Mouse (Mus musculus) kidney, postnatal 10 days (tissue): ENCODE data around the gene Ccer2.

Source experiments
- DNase-seq: peaks from one replicate; pipeline ENCODE4 v3.0.0; 2021; ENCODE audit warnings: mixed read lengths

Ccer2 gene

GRCm38 (mm10) chr7:28756079-28756478 lies at the start of gene Ccer2:
Gene Ccer2 (plus strand): TSS chr7:28756174.
- no peak for DNase-seq

- no peak for DNase-seq
Measured at GRCm38 (mm10) chr7:28709454-28709853, 46.5 kb upstream of the Ccer2 start.

- DNase-seq, result no peak
Measured at GRCm38 (mm10) chr7:28710962-28711361, 45.0 kb upstream of the Ccer2 start.

- no peak for DNase-seq
Measured at GRCm38 (mm10) chr7:28714667-28715066, 41.3 kb upstream of the Ccer2 start.

GRCm38 (mm10) chr7:28715598-28715997 lies 40.4 kb upstream of the Ccer2 start:
- DNase-seq, result no peak

GRCm38 (mm10) chr7:28716590-28717281 lies 39.2 kb upstream of the Ccer2 start, which contains the start of gene Fbxo17:
Gene Fbxo17 (plus strand): TSS chr7:28716804.
- peak; percentile 75 for DNase-seq

GRCm38 (mm10) chr7:28717726-28718125 lies 38.2 kb upstream of the Ccer2 start:
- no peak for DNase-seq

- no peak for DNase-seq
Measured at GRCm38 (mm10) chr7:28719159-28719558, 36.8 kb upstream of the Ccer2 start.

GRCm38 (mm10) chr7:28719650-28720049 lies 36.3 kb upstream of the Ccer2 start:
- DNase-seq, result no peak

- DNase-seq, result no peak
Measured at GRCm38 (mm10) chr7:28720753-28721537, 35.0 kb upstream of the Ccer2 start.

GRCm38 (mm10) chr7:28722079-28722478 lies 33.9 kb upstream of the Ccer2 start:
- no peak for DNase-seq

- DNase-seq, result no peak
Measured at GRCm38 (mm10) chr7:28724613-28725012, 31.4 kb upstream of the Ccer2 start.

- peak; percentile 85 for DNase-seq
Measured at GRCm38 (mm10) chr7:28726600-28726999, 29.4 kb upstream of the Ccer2 start.

- no peak for DNase-seq
Measured at GRCm38 (mm10) chr7:28727649-28728340, 28.2 kb upstream of the Ccer2 start.

- peak; percentile 89 for DNase-seq
Measured at GRCm38 (mm10) chr7:28732341-28733142, 23.4 kb upstream of the Ccer2 start.

- DNase-seq, result no peak
Measured at GRCm38 (mm10) chr7:28733211-28733610, 22.8 kb upstream of the Ccer2 start.

- DNase-seq, result no peak
Measured at GRCm38 (mm10) chr7:28735701-28736100, 20.3 kb upstream of the Ccer2 start.

- DNase-seq, result no peak
Measured at GRCm38 (mm10) chr7:28739829-28740228, 16.1 kb upstream of the Ccer2 start.

GRCm38 (mm10) chr7:28740949-28741348 lies 15.0 kb upstream of the Ccer2 start:
- DNase-seq, result no peak

- no peak for DNase-seq
Measured at GRCm38 (mm10) chr7:28741368-28741708, 14.6 kb upstream of the Ccer2 start.

- DNase-seq, result peak; percentile 95
Measured at GRCm38 (mm10) chr7:28741709-28742438, 14.1 kb upstream of the Ccer2 start, which contains the start of the genes Mrps12 and Sars2. Gene Mrps12 (minus strand): TSS chr7:28741820. Gene Sars2 (plus strand): TSS chr7:28741992.

- DNase-seq, result no peak
Measured at GRCm38 (mm10) chr7:28749935-28750334, 6.0 kb upstream of the Ccer2 start.
